Mouse (Mus musculus) neural tube, embryonic 11.5 days (tissue): ENCODE results near the gene Ccl22. TPM values are rescaled to one million over a fixed set of nuclear protein-coding genes. Genes with fewer than 3 reads are reported as not detected.

ENCODE experiments used
- ATAC-seq: fragments of 200-750 bp; cut with Nextera tagmentation; 2 replicates; pipeline ENCODE4 v1.8.0; 2017; ENCODE audit warnings: moderate number of reproducible peaks, mild to moderate bottlenecking, moderate TSS enrichment, moderate library complexity; ENCODE audit not compliant: insufficient read depth, low FRiP score, low TSS enrichment
- DNase-seq: peaks from one replicate; pipeline ENCODE4 v3.0.0-alpha.2; 2015; ENCODE audit warnings: low spot score
- H3K27ac ChIP-seq: fragments of 300-500 bp; sonication (generic); 2 replicates; pipeline ENCODE4 v1.5.1; 2014; ENCODE audit warnings: low read depth, mild to moderate bottlenecking, low read length
- H3K27me3 ChIP-seq: fragments of 300-500 bp; sonication (generic); 2 replicates; pipeline ENCODE4 v1.6.1; 2014; ENCODE audit warnings: mild to moderate bottlenecking, low read length, mixed read lengths; ENCODE audit not compliant: control insufficient read depth, insufficient read depth
- H3K36me3 ChIP-seq: fragments of 300-500 bp; sonication (generic); 2 replicates; pipeline ENCODE4 v1.6.1; 2014; ENCODE audit warnings: mild to moderate bottlenecking, low read length, moderate library complexity, mixed read lengths; ENCODE audit not compliant: control insufficient read depth, insufficient read depth
- H3K4me1 ChIP-seq: fragments of 300-500 bp; sonication (generic); 2 replicates; pipeline ENCODE4 v1.6.1; 2014; ENCODE audit warnings: low read length, mixed read lengths; ENCODE audit not compliant: control insufficient read depth, insufficient read depth
- H3K4me2 ChIP-seq: fragments of 300-500 bp; sonication (generic); 2 replicates; pipeline ENCODE4 v1.6.1; 2014; ENCODE audit warnings: low read depth, mild to moderate bottlenecking, moderate library complexity
- H3K4me3 ChIP-seq: fragments of 300-500 bp; sonication (generic); 2 replicates; pipeline ENCODE4 v1.5.1; 2014; ENCODE audit warnings: low read depth, low read length
- H3K9ac ChIP-seq: fragments of 300-500 bp; sonication (generic); 2 replicates; pipeline ENCODE4 v1.6.1; 2014; ENCODE audit warnings: mild to moderate bottlenecking, low read length
- H3K9me3 ChIP-seq: fragments of 300-500 bp; sonication (generic); 2 replicates; pipeline ENCODE4 v1.6.1; 2016; ENCODE audit warnings: low read length; ENCODE audit not compliant: control insufficient read depth
- WGBS: fragments of 180-500 bp; shearing (Covaris S2); extraction: QIAGEN DNeasy Blood & Tissue Kit; methylation state at CpG from one replicate; pipeline ENCODE4 v1.1.7; 2014; 5-methylcytosine and 5-hydroxymethylcytosine counted together
- polyA plus RNA-seq: library from polyadenylated mRNA; unstranded; fragments of >200 nt; fragmentation: Nextera tagmentation; extraction: Ambion mirVana; gene quantifications from 2 replicates; pipeline ENCODE4 v1.2.1, GENCODE M21; 2014

Ccl22 gene
- polyA plus RNA-seq, 1 experiment from 2014 or later = not detected

- H3K4me1 ChIP-seq = peaks cover 11% of the 10 kb centered on the region
- ATAC-seq = no peak
- no peak overlapping the region for H3K9ac ChIP-seq
- no peak overlapping the region for H3K27ac ChIP-seq
- WGBS = 66% methylated on average over 6 of the region's 6 CpGs
- H3K27me3 ChIP-seq = peaks cover 12% of the 10 kb centered on the region
- H3K4me3 ChIP-seq = no peak overlapping the region
- no peaks in the 10 kb centered on the region for H3K9me3 ChIP-seq
- no peak overlapping the region for H3K4me2 ChIP-seq
- no peaks in the 10 kb centered on the region for H3K36me3 ChIP-seq
- DNase-seq = no peak
Measured at GRCm38 (mm10) chr8:94770945-94771344, 25.6 kb downstream of the Ccl22 start.

GRCm38 (mm10) chr8:94771941-94772670 is 26.7 kb downstream of the Ccl22 start, which contains the start of gene Cx3cl1:
Gene Cx3cl1, plus strand, starts transcription at chr8:94772009.
- peaks cover 11% of the 10 kb centered on the region for H3K4me1 ChIP-seq
- peak within 1 kb of the TSS; percentile 65 for H3K9ac ChIP-seq
- no peak within 1 kb of the TSS for H3K27ac ChIP-seq
- peak; percentile 79 for ATAC-seq
- no peaks in the 10 kb centered on the region for H3K9me3 ChIP-seq
- H3K27me3 ChIP-seq = peaks cover 12% of the 10 kb centered on the region
- peak within 1 kb of the TSS; percentile 50 for H3K4me3 ChIP-seq
- DNase-seq = peak; percentile 84
- WGBS = under 1% methylated on average over 38 of the region's 38 CpGs
- H3K36me3 ChIP-seq = no peaks in the 10 kb centered on the region
- peak within 1 kb of the TSS; percentile 87 for H3K4me2 ChIP-seq

- H3K9ac ChIP-seq = no peak overlapping the region
- no peak for DNase-seq
- peak overlapping the region; percentile 87 for H3K4me2 ChIP-seq
- H3K9me3 ChIP-seq = no peaks in the 10 kb centered on the region
- H3K4me3 ChIP-seq = no peak overlapping the region
- no peaks in the 10 kb centered on the region for H3K36me3 ChIP-seq
- no peak overlapping the region for H3K27ac ChIP-seq
- H3K27me3 ChIP-seq = peaks cover 12% of the 10 kb centered on the region
- H3K4me1 ChIP-seq = peaks cover 11% of the 10 kb centered on the region
- ATAC-seq = no peak
- 49% methylated on average over 6 of the region's 6 CpGs for WGBS
Measured at GRCm38 (mm10) chr8:94773048-94773447, 27.7 kb downstream of the Ccl22 start.

DNA sequence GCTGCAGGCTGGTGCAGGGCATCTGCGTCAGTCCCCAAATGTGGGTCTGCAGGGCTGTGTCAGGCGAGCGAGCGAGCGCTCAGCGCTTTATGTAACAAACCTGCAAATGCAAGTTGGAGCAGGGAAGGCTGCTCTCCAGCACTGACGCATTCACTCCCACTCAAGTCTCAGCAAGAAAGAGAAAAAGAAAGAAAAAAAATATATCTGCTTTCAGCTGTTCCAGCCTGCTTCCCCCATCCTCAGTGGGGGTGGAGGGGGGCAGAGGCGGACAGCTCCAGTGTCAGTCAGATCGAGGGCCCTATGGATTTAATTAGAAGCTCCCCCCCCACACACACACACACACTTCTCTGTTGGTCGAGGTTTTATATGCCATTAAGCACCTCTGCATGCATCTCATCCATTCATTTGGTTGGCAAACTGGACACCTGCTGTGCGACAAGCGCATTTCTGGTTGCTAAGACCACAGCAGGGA is 28.3 kb downstream of the Ccl22 start:
- ATAC-seq = no peak
- 19% methylated on average over 12 of the region's 12 CpGs for WGBS
- H3K27ac ChIP-seq = no peak overlapping the region
- no peaks in the 10 kb centered on the region for H3K36me3 ChIP-seq
- H3K4me2 ChIP-seq = no peak overlapping the region
- peaks cover 12% of the 10 kb centered on the region for H3K27me3 ChIP-seq
- peaks cover 11% of the 10 kb centered on the region for H3K4me1 ChIP-seq
- no peak overlapping the region for H3K4me3 ChIP-seq
- H3K9ac ChIP-seq = no peak overlapping the region
- no peaks in the 10 kb centered on the region for H3K9me3 ChIP-seq
- DNase-seq = no peak

DNA sequence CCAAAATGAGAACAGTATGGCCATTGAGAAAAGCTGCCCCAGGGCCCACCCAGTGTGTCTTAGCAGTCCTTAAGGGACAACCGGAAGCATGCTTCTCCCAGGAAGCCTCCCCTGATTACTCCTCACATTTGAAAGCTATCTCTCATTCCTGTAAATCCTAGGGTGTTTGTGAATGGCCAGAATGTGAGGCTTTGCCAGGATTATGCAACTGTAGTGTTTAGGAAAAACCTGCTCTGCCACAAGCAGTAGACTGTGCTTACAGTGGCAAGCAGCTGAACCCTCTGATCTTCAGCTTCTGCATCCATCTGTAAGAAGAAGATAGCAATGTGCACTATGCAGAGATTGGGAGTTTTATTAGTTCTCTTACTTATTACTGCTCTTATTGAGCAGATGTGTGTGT is 29.2 kb downstream of the Ccl22 start:
- H3K27ac ChIP-seq = no peak overlapping the region
- H3K36me3 ChIP-seq = no peaks in the 10 kb centered on the region
- no peak overlapping the region for H3K9ac ChIP-seq
- WGBS = 94% methylated on average over 1 of the region's 1 CpGs
- H3K4me2 ChIP-seq = no peak overlapping the region
- no peaks in the 10 kb centered on the region for H3K9me3 ChIP-seq
- DNase-seq (no peak), ATAC-seq (no peak)
- peaks cover 12% of the 10 kb centered on the region for H3K27me3 ChIP-seq
- H3K4me1 ChIP-seq = peaks cover 11% of the 10 kb centered on the region
- H3K4me3 ChIP-seq = no peak overlapping the region

- DNase-seq = no peak
- Histone ChIP-seq H3K36me3 (no peaks in the 10 kb centered on the region), H3K9me3 (no peaks in the 10 kb centered on the region), H3K4me1 (peaks cover 11% of the 10 kb centered on the region), H3K9ac (no peak overlapping the region), H3K27me3 (peaks cover 8% of the 10 kb centered on the region; the same call in 1 of the 2 replicates), H3K4me2 (no peak overlapping the region), H3K4me3 (no peak overlapping the region), H3K27ac (no peak overlapping the region)
- no peak for ATAC-seq
- 88% methylated on average over 2 of the region's 2 CpGs for WGBS
Measured at GRCm38 (mm10) chr8:94776346-94776745, 31.0 kb downstream of the Ccl22 start.

- H3K4me1 ChIP-seq = peaks cover 4% of the 10 kb centered on the region; the same call in 1 of the 2 replicates
Measured at GRCm38 (mm10) chr8:94778036-94778435, 32.6 kb downstream of the Ccl22 start.

GRCm38 (mm10) chr8:94778473-94778872 is 33.1 kb downstream of the Ccl22 start:
- Histone ChIP-seq H3K9ac (no peak overlapping the region), H3K27ac (0 out of 2 replicates have a peak overlapping the region, but pooled peaks have one; percentile 14), H3K27me3 (peaks cover 3% of the 10 kb centered on the region; the same call in 1 of the 2 replicates), H3K4me2 (no peak overlapping the region), H3K36me3 (no peaks in the 10 kb centered on the region), H3K4me1 (peaks cover 4% of the 10 kb centered on the region; the same call in 1 of the 2 replicates), H3K9me3 (no peaks in the 10 kb centered on the region), H3K4me3 (no peak overlapping the region)
- ATAC-seq (no peak), DNase-seq (no peak)
- WGBS = 53% methylated on average over 5 of the region's 5 CpGs

More at GRCm38 (mm10) chr8:94778036-94778435, 32.6 kb downstream of the Ccl22 start:
- Histone ChIP-seq H3K36me3 (no peaks in the 10 kb centered on the region), H3K9ac (no peak overlapping the region), H3K4me2 (no peak overlapping the region), H3K4me3 (no peak overlapping the region), H3K9me3 (no peaks in the 10 kb centered on the region), H3K27me3 (peaks cover 6% of the 10 kb centered on the region; the same call in 1 of the 2 replicates), H3K27ac (no peak overlapping the region)
- ATAC-seq (no peak), DNase-seq (no peak)
- WGBS = 82% methylated on average over 10 of the region's 10 CpGs
